Mouse (Mus musculus) kidney, postnatal 25 days (tissue): ENCODE data around the gene Tmem132b.

ENCODE experiments used
- DNase-seq, 2 experiments: peaks; one replicate each; pipeline ENCODE4 v3.0.0; 2021; ENCODE audit warnings: mixed read lengths in 2 of 2

The Tmem132b gene

GRCm38 (mm10) chr5:125683491-125683890 lies 151.9 kb downstream of the Tmem132b start:
- no peak for DNase-seq

GRCm38 (mm10) chr5:125685681-125686331 lies 154.2 kb downstream of the Tmem132b start:
- DNase-seq: no peak

- no peak for DNase-seq
Measured at GRCm38 (mm10) chr5:125692538-125692937, 161.0 kb downstream of the Tmem132b start.

- no peak for DNase-seq
Measured at GRCm38 (mm10) chr5:125699395-125699794, 167.8 kb downstream of the Tmem132b start.

- DNase-seq: no peak
Measured at GRCm38 (mm10) chr5:125700234-125700633, 168.7 kb downstream of the Tmem132b start.

- DNase-seq: no peak
Measured at GRCm38 (mm10) chr5:125705379-125705778, 173.8 kb downstream of the Tmem132b start.

GRCm38 (mm10) chr5:125709160-125709559 lies 177.6 kb downstream of the Tmem132b start:
- DNase-seq: peak; percentile 61 to 66

GRCm38 (mm10) chr5:125726815-125727214 lies 195.2 kb downstream of the Tmem132b start:
- DNase-seq: no peak

- DNase-seq: no peak
Measured at GRCm38 (mm10) chr5:125727436-125727835, 195.9 kb downstream of the Tmem132b start.

GRCm38 (mm10) chr5:125727936-125728335 lies 196.4 kb downstream of the Tmem132b start:
- DNase-seq: no peak

- no peak for DNase-seq
Measured at GRCm38 (mm10) chr5:125728521-125728920, 196.9 kb downstream of the Tmem132b start.

- no peak for DNase-seq
Measured at GRCm38 (mm10) chr5:125733806-125734205, 202.2 kb downstream of the Tmem132b start.

- no peak for DNase-seq
Measured at GRCm38 (mm10) chr5:125737105-125737504, 205.5 kb downstream of the Tmem132b start.

- DNase-seq: no peak
Measured at GRCm38 (mm10) chr5:125743503-125743902, 211.9 kb downstream of the Tmem132b start.

GRCm38 (mm10) chr5:125745727-125746126 lies 214.2 kb downstream of the Tmem132b start:
- DNase-seq: no peak

GRCm38 (mm10) chr5:125751481-125751880 lies 219.9 kb downstream of the Tmem132b start:
- no peak for DNase-seq

GRCm38 (mm10) chr5:125752546-125752945 lies 221.0 kb downstream of the Tmem132b start:
- no peak for DNase-seq

GRCm38 (mm10) chr5:125756987-125757530 lies 225.5 kb downstream of the Tmem132b start:
- DNase-seq: no peak

GRCm38 (mm10) chr5:125758506-125758905 lies 226.9 kb downstream of the Tmem132b start:
- no peak for DNase-seq

- DNase-seq: no peak
Measured at GRCm38 (mm10) chr5:125766941-125767340, 235.4 kb downstream of the Tmem132b start.

GRCm38 (mm10) chr5:125767950-125768349 lies 236.4 kb downstream of the Tmem132b start:
- no peak for DNase-seq

GRCm38 (mm10) chr5:125772238-125772637 lies 240.7 kb downstream of the Tmem132b start:
- DNase-seq: no peak

- no peak for DNase-seq
Measured at GRCm38 (mm10) chr5:125772756-125773155, 241.2 kb downstream of the Tmem132b start.

- DNase-seq: no peak
Measured at GRCm38 (mm10) chr5:125780332-125780731, 248.8 kb downstream of the Tmem132b start.

GRCm38 (mm10) chr5:125792643-125793042 lies 261.1 kb downstream of the Tmem132b start:
- DNase-seq: no peak
